Mouse (Mus musculus) gastrocnemius, postnatal 36 days (tissue): Measurements from ENCODE around the gene Faf1. TPM values are rescaled to one million over a fixed set of nuclear protein-coding genes. Genes with fewer than 3 reads are reported as not detected.

ENCODE experiments used
- DNase-seq, 2 experiments: peaks; one replicate each; pipeline ENCODE4 v3.0.0; 2022
- intact Hi-C: fragments of 180-260 bp; cut with DNase I; formaldehyde crosslinking; loops from one replicate; pipeline ENCODE4 v1.15.1; 2025
- total RNA-seq, 2 experiments: library from RNA; stranded (reverse); gene quantifications; 2 replicates each; pipeline ENCODE4 v1.2.3; 2021

The Faf1 gene
- total RNA-seq, 2 experiments from 2014 or later = 32.3 to 35.6 TPM

GRCm38 (mm10) chr4:109986748-109987355, 310.5 kb downstream of the Faf1 start:
- no peak for DNase-seq
- intact Hi-C loops = no loop called here

GRCm38 (mm10) chr4:109987560-109988362, 311.4 kb downstream of the Faf1 start:
- DNase-seq = no peak
- intact Hi-C loops = no loop called here

- intact Hi-C loops = no loop called here
- no peak for DNase-seq
These were observed 312.0 kb downstream of the Faf1 start for GRCm38 (mm10) chr4:109988411-109988810.

- no peak for DNase-seq
- intact Hi-C loops = no loop called here
These were observed 312.8 kb downstream of the Faf1 start for GRCm38 (mm10) chr4:109989213-109989612.

GRCm38 (mm10) chr4:110006044-110006443, 329.7 kb downstream of the Faf1 start:
- intact Hi-C loops = no loop called here
- DNase-seq = no peak

Other genes starting within 250 kb of the Faf1 start
- gene Rnf11, start 191.9 kb upstream of the Faf1 start, total RNA-seq = 100 to 1,000 TPM; 122 to 129 TPM
- not detected for gene 4930522H14Rik, start 145.3 kb upstream of the Faf1 start, total RNA-seq
- 1 to 10 TPM; 8.9 to 9.8 TPM for gene Cdkn2c, start 9.4 kb upstream of the Faf1 start, total RNA-seq